Mouse (Mus musculus) small intestine, adult 2 months (tissue): ENCODE data around the gene Cbx2. TPM values are rescaled to one million over a fixed set of nuclear protein-coding genes. Genes with fewer than 3 reads are reported as not detected.

Experiments
- H3K27ac ChIP-seq: fragments of 200-500 bp; 2 replicates; pipeline ENCODE4 v1.5.1; 2012; ENCODE audit warnings: low read depth, low read length, control low read depth, inconsistent platforms; ENCODE audit not compliant: insufficient read depth
- H3K27me3 ChIP-seq: fragments of 200-500 bp; 2 replicates; pipeline ENCODE4 v1.6.1; 2012; ENCODE audit warnings: mild to moderate bottlenecking, moderate library complexity, low read length, inconsistent platforms; ENCODE audit not compliant: control insufficient read depth, insufficient read depth
- H3K36me3 ChIP-seq: fragments of 200-500 bp; 2 replicates; pipeline ENCODE4 v1.6.1; 2012; ENCODE audit warnings: mild to moderate bottlenecking, low read length, control low read depth, inconsistent platforms; ENCODE audit not compliant: control insufficient read depth, insufficient read depth
- H3K4me1 ChIP-seq: fragments of 200-500 bp; 2 replicates; pipeline ENCODE4 v1.6.1; 2012; ENCODE audit warnings: low read length, inconsistent platforms, mixed read lengths; ENCODE audit not compliant: control insufficient read depth, insufficient read depth, insufficient read length
- H3K4me3 ChIP-seq: fragments of 200-500 bp; 2 replicates; pipeline ENCODE4 v1.5.1; 2012; ENCODE audit warnings: low read depth, mild to moderate bottlenecking, control low read depth, inconsistent platforms, low read length, moderate library complexity
- CTCF ChIP-seq: fragments of 200-500 bp; IDR thresholded peaks from 2 replicates; pipeline ENCODE4 v1.5.1; 2012; ENCODE audit warnings: low read depth, mild to moderate bottlenecking, control low read depth, inconsistent platforms, low read length, moderate library complexity, mixed read lengths; ENCODE audit not compliant: insufficient replicate concordance, insufficient read length; ENCODE audit errors: extremely low read depth
- POLR2A ChIP-seq: fragments of 200-500 bp; IDR thresholded peaks from 2 replicates; pipeline ENCODE4 v1.6.1; 2012; ENCODE audit warnings: low read depth, mild to moderate bottlenecking, control low read depth, inconsistent platforms, low read length, moderate library complexity
- WGBS: fragments of 180-500 bp; shearing (Covaris S2); methylation state at CpG from one replicate; pipeline ENCODE4 v1.1.7; 2018; 5-methylcytosine and 5-hydroxymethylcytosine counted together
- polyA plus RNA-seq: library from polyadenylated mRNA; depleted of rRNA; stranded (reverse); fragments of >200 nt; gene quantifications from 2 replicates; pipeline ENCODE4 v1.2.3, GENCODE M21; 2012

The Cbx2 gene
- polyA plus RNA-seq, 1 experiment, result 3.1 TPM

GRCm38 (mm10) chr11:119054351-119055345 lies 31.9 kb downstream of the Cbx2 start:
- TF ChIP-seq POLR2A (no peak), CTCF (peak; percentile 73; the same call in 1 of the 2 replicates)
- H3K27ac ChIP-seq, result no peak overlapping the region
- peak overlapping the region; percentile 71 for H3K4me3 ChIP-seq
- H3K4me1 ChIP-seq, result peaks cover 48% of the 10 kb centered on the region
- H3K27me3 ChIP-seq, result peaks cover 51% of the 10 kb centered on the region
- WGBS, result 4% methylated on average over 47 of the region's 47 CpGs
- no peaks in the 10 kb centered on the region for H3K36me3 ChIP-seq

GRCm38 (mm10) chr11:119055571-119056131 lies 32.9 kb downstream of the Cbx2 start:
- H3K36me3 ChIP-seq, result no peaks in the 10 kb centered on the region
- no peak overlapping the region for H3K27ac ChIP-seq
- WGBS, result 2% methylated on average over 32 of the region's 32 CpGs
- H3K4me1 ChIP-seq, result peaks cover 38% of the 10 kb centered on the region
- H3K27me3 ChIP-seq, result peaks cover 47% of the 10 kb centered on the region
- peak overlapping the region; percentile 71 for H3K4me3 ChIP-seq
- no peak for TF ChIP-seq CTCF
- no peak for TF ChIP-seq POLR2A

- TF ChIP-seq POLR2A, result peak; percentile 41; the same call in 1 of the 2 replicates
- no peak for TF ChIP-seq CTCF
- H3K4me1 ChIP-seq, result peaks cover 35% of the 10 kb centered on the region
- WGBS, result 1% methylated on average over 65 of the region's 65 CpGs
- H3K36me3 ChIP-seq, result no peaks in the 10 kb centered on the region
- peak overlapping the region; percentile 71 for H3K4me3 ChIP-seq
- H3K27me3 ChIP-seq, result peaks cover 47% of the 10 kb centered on the region
- peak overlapping the region; percentile 37 for H3K27ac ChIP-seq
Measured at GRCm38 (mm10) chr11:119056301-119057211, 33.8 kb downstream of the Cbx2 start.

GRCm38 (mm10) chr11:119057291-119057690 lies 34.5 kb downstream of the Cbx2 start:
- no peaks in the 10 kb centered on the region for H3K36me3 ChIP-seq
- 12% methylated on average over 9 of the region's 9 CpGs for WGBS
- H3K4me3 ChIP-seq, result peak overlapping the region; percentile 71
- peaks cover 45% of the 10 kb centered on the region for H3K27me3 ChIP-seq
- H3K27ac ChIP-seq, result peak overlapping the region; percentile 37; the same call in 1 of the 2 replicates
- TF ChIP-seq CTCF (no peak), POLR2A (no peak)
- H3K4me1 ChIP-seq, result peaks cover 29% of the 10 kb centered on the region

GRCm38 (mm10) chr11:119058041-119058995 lies 35.6 kb downstream of the Cbx2 start:
- Histone ChIP-seq H3K4me3 (peak overlapping the region; percentile 71), H3K27ac (peak overlapping the region; percentile 4; the same call in 1 of the 2 replicates), H3K27me3 (peaks cover 45% of the 10 kb centered on the region), H3K4me1 (peaks cover 27% of the 10 kb centered on the region), H3K36me3 (no peaks in the 10 kb centered on the region)
- TF ChIP-seq CTCF (peak; percentile 34; the same call in 1 of the 2 replicates), POLR2A (no peak)
- 2% methylated on average over 58 of the region's 58 CpGs for WGBS

GRCm38 (mm10) chr11:119059256-119059655 lies 36.5 kb downstream of the Cbx2 start:
- no peak for TF ChIP-seq CTCF
- TF ChIP-seq POLR2A, result no peak
- peaks cover 36% of the 10 kb centered on the region for H3K27me3 ChIP-seq
- 32% methylated on average over 3 of the region's 3 CpGs for WGBS

More at GRCm38 (mm10) chr11:119059256-119059655, 36.5 kb downstream of the Cbx2 start:
- Histone ChIP-seq H3K4me3 (no peak overlapping the region), H3K27ac (no peak overlapping the region), H3K36me3 (no peaks in the 10 kb centered on the region), H3K4me1 (peaks cover 24% of the 10 kb centered on the region)
